Mouse (Mus musculus) liver, adult 2 months (tissue): ENCODE results near the gene Cdipt. TPM values are rescaled to one million over a fixed set of nuclear protein-coding genes. Genes with fewer than 3 reads are reported as not detected.

ENCODE experiments used
- DNase-seq: peaks from one replicate; pipeline ENCODE4 v3.0.0-alpha.2; 2011; ENCODE audit warnings: low read depth, low spot score; ENCODE audit errors: extremely low read depth
- H3K27ac ChIP-seq: fragments of 200-500 bp; replicated peaks from 2 replicates; pipeline ENCODE4 v1.5.1; 2012; ENCODE audit warnings: low read depth, mild to moderate bottlenecking, control low read depth, inconsistent platforms, low read length; ENCODE audit not compliant: insufficient read depth
- H3K27me3 ChIP-seq: fragments of 200-500 bp; 2 replicates; pipeline ENCODE4 v1.6.1; 2012; ENCODE audit warnings: mild to moderate bottlenecking, moderate library complexity, low read length, inconsistent platforms; ENCODE audit not compliant: control insufficient read depth, insufficient read depth
- H3K36me3 ChIP-seq: fragments of 200-500 bp; 2 replicates; pipeline ENCODE4 v1.6.1; 2012; ENCODE audit warnings: low read length, inconsistent platforms; ENCODE audit not compliant: control insufficient read depth, insufficient read depth
- H3K4me1 ChIP-seq: fragments of 200-500 bp; 2 replicates; pipeline ENCODE4 v1.6.1; 2011; ENCODE audit warnings: low read length; ENCODE audit not compliant: control insufficient read depth, insufficient read depth
- H3K4me3 ChIP-seq: fragments of 200-500 bp; 2 replicates; pipeline ENCODE4 v1.5.1; 2011; ENCODE audit warnings: low read depth, mild to moderate bottlenecking, control low read depth, low read length, moderate library complexity; ENCODE audit not compliant: insufficient read depth
- H3K79me2 ChIP-seq: fragments of 200-500 bp; 2 replicates; pipeline ENCODE4 v1.6.1; 2012; ENCODE audit warnings: inconsistent platforms, mild to moderate bottlenecking, low read length, moderate library complexity; ENCODE audit not compliant: control insufficient read depth, insufficient read depth
- H3K9ac ChIP-seq: fragments of 200-500 bp; 2 replicates; pipeline ENCODE4 v1.6.1; 2012; ENCODE audit warnings: low read depth, mild to moderate bottlenecking, control low read depth, inconsistent platforms, low read length
- CTCF ChIP-seq: fragments of 200-500 bp; IDR thresholded peaks from 2 replicates; pipeline ENCODE4 v1.5.1; 2011; ENCODE audit warnings: low read depth, low read length, control low read depth
- POLR2A ChIP-seq: fragments of 200-500 bp; IDR thresholded peaks from 2 replicates; pipeline ENCODE4 v1.6.1; 2011; ENCODE audit warnings: low read length, control low read depth; ENCODE audit not compliant: insufficient read depth; ENCODE audit errors: extremely low read depth
- WGBS: fragments of 180-500 bp; shearing (Covaris S2); methylation state at CpG from one replicate; pipeline ENCODE4 v1.1.7; 2018; 5-methylcytosine and 5-hydroxymethylcytosine counted together
- polyA plus RNA-seq: library from polyadenylated mRNA; depleted of rRNA; stranded (reverse); fragments of >200 nt; gene quantifications from 2 replicates; pipeline ENCODE4 v1.2.3, GENCODE M21; 2012
- total RNA-seq: library from RNA; depleted of rRNA; stranded (reverse); fragments of >200 nt; gene quantifications from 2 replicates; pipeline ENCODE4 v1.2.3, GENCODE M21; 2014

Gene Cdipt
- total and polyA plus RNA-seq, 2 experiments: 42.8 to 141 TPM

- Histone ChIP-seq H3K79me2 (no peaks in the 10 kb centered on the region), H3K4me1 (no peaks in the 10 kb centered on the region), H3K27me3 (no peaks in the 10 kb centered on the region), H3K27ac (no peak overlapping the region), H3K36me3 (no peaks in the 10 kb centered on the region), H3K9ac (no peak overlapping the region), H3K4me3 (no peak overlapping the region)
- DNase-seq: no peak
- WGBS: 93% methylated on average over 4 of the region's 4 CpGs
- no peak for TF ChIP-seq CTCF
- no peak for TF ChIP-seq POLR2A
Measured at GRCm38 (mm10) chr7:126961965-126962364, 13.7 kb upstream of the Cdipt start.

DNA sequence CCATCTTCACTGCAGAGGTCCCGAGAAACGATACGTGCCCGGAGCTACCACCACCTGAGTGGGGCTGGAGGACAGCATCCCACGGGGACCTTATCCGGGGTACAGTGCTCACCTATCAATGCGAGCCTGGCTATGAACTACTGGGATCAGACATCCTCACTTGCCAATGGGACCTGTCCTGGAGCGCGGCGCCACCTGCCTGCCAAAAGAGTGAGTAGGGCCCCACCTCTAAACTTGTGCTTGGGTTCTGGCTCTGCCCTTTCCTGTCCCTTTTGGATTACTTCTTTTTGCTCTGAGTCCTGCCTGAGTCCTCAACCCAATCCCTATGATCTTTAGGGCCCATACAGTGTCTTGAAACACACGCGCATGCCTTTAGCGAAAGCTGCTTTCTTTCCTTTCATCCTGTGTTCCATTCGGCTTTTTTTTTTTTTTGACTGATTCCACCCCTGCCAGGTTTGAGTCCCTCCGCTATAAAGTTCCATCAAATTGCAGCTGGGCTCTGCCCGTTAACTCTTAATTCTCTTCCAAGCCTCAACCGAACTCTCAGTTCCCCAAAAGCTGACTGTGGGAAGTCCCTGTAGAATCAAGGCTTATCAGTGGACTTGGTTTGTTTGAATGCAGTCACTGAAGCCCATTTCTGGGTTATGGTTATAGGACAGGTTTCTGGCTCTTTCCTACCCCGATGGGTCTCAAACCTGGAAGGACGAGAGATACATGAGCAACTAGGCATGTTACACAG is 12.0 kb upstream of the Cdipt start:
- no peaks in the 10 kb centered on the region for H3K79me2 ChIP-seq
- no peaks in the 10 kb centered on the region for H3K27me3 ChIP-seq
- no peak overlapping the region for H3K27ac ChIP-seq
- 35% methylated on average over 19 of the region's 19 CpGs for WGBS
- H3K9ac ChIP-seq: no peak overlapping the region
- H3K36me3 ChIP-seq: no peaks in the 10 kb centered on the region
- no peaks in the 10 kb centered on the region for H3K4me1 ChIP-seq
- no peak overlapping the region for H3K4me3 ChIP-seq
- peak; percentile 18 for DNase-seq
- TF ChIP-seq CTCF (peak; percentile 80), POLR2A (no peak)

DNA sequence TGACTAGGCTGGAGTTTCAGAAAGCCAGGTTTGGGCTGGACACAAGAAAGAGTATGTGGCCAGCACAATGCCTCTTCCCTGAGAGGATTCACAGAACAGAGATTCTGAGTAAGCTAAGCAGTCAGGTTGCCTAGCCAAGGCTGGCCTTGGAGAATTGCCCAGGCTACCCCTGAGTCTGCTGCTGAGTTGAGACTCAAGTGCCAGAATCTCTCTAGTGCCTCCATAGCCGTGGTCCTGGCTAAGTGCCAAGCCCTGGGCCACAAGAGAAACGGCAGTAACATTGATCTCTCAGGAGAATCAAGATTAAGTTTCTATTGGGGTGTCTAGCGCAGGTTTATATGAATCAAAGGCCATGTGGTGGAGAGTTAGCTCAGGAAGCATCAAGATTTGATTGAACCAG is 10.1 kb upstream of the Cdipt start:
- Histone ChIP-seq H3K4me1 (no peaks in the 10 kb centered on the region), H3K36me3 (no peaks in the 10 kb centered on the region), H3K27ac (no peak overlapping the region), H3K4me3 (no peak overlapping the region), H3K79me2 (no peaks in the 10 kb centered on the region), H3K9ac (no peak overlapping the region), H3K27me3 (no peaks in the 10 kb centered on the region)
- TF ChIP-seq CTCF (no peak), POLR2A (no peak)
- no peak for DNase-seq
- 41% methylated on average over 3 of the region's 3 CpGs for WGBS

DNA sequence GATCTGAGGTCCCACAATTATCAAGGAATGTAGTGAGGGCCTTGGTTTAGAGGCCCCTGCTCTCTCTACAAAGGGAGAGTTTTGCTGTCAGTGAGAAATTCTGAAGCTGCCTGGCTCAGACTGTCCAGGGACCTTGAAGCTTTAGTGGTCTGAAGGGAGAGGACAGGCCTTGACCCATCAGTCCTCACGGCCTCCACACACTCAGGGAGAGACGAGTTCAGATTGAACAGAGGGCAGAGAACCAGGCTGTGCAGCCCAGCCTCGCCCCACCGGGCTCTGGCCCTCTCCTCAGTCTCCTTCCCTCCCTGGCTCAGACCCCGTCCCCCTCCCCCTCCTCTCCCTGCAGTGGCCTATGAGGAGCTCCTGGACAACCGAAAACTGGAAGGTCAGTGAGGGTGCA is 8.4 kb upstream of the Cdipt start:
- no peaks in the 10 kb centered on the region for H3K4me1 ChIP-seq
- H3K79me2 ChIP-seq: no peaks in the 10 kb centered on the region
- no peak overlapping the region for H3K9ac ChIP-seq
- no peaks in the 10 kb centered on the region for H3K27me3 ChIP-seq
- H3K36me3 ChIP-seq: no peaks in the 10 kb centered on the region
- no peak for DNase-seq
- TF ChIP-seq POLR2A (no peak), CTCF (no peak)
- WGBS: 87% methylated on average over 6 of the region's 6 CpGs
- H3K27ac ChIP-seq: no peak overlapping the region
- no peak overlapping the region for H3K4me3 ChIP-seq

DNA sequence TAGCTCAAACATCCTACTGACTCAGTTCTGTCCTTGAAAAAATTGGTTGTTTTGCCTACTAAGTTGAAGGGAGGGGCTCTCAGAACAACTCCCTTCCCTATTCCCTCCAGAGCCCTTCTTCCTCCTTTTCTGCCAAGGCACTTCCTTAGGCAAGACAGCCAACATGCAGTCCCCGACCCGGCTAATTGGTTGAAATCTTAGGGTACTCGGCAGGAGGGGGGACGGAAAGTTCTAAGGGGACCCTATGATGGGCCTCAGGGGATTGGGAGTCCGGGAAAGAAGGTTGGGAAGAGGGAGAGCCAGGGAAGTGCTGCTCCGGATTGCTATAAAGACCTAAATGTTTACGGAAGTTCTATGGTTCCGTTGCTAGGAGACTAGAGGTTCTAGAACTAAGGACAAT is 221 bp upstream of the Cdipt start:
- peak; percentile 12 for DNase-seq

More for the DNA sequence above, 221 bp upstream of the Cdipt start:
- Histone ChIP-seq H3K4me3 (peak overlapping the region; percentile 86; the same call in 1 of the 2 replicates), H3K27ac (peak overlapping the region; percentile 41), H3K36me3 (peaks cover 2% of the 10 kb centered on the region; the same call in 1 of the 2 replicates), H3K27me3 (no peaks in the 10 kb centered on the region), H3K79me2 (peaks cover 7% of the 10 kb centered on the region; the same call in 1 of the 2 replicates), H3K9ac (no peak overlapping the region; the same call in 1 of the 2 replicates), H3K4me1 (peaks cover 4% of the 10 kb centered on the region)
- TF ChIP-seq POLR2A (no peak), CTCF (no peak)
- 14% methylated on average over 8 of the region's 8 CpGs for WGBS
